Mouse (Mus musculus) macrophage (primary cell): ENCODE measurements around the gene Larp1b. TPM values are rescaled to one million over a fixed set of nuclear protein-coding genes. Genes with fewer than 3 reads are reported as not detected.

Experiments used
- H3K27ac ChIP-seq: fragments of 350-480 bp; formaldehyde crosslinking; 2 replicates; pipeline ENCODE4 v1.9.0; 2021
- H3K36me3 ChIP-seq: fragments of 350-480 bp; formaldehyde crosslinking; 2 replicates; pipeline ENCODE4 v1.9.0; 2021; ENCODE audit errors: inconsistent target
- H3K4me3 ChIP-seq: fragments of 350-480 bp; formaldehyde crosslinking; 2 replicates; pipeline ENCODE4 v1.9.0; 2021; ENCODE audit errors: inconsistent target
- H3K79me2 ChIP-seq: fragments of 350-480 bp; formaldehyde crosslinking; 2 replicates; pipeline ENCODE4 v1.9.0; 2021; ENCODE audit errors: inconsistent target
- WGBS: methylation state at CpG from one replicate; pipeline ENCODE4 v1.1.7; 2026; ENCODE audit warnings: inconsistent platforms; ENCODE audit not compliant: missing documents; 5-methylcytosine and 5-hydroxymethylcytosine counted together
- polyA plus RNA-seq: library from polyadenylated mRNA; stranded (reverse); fragments of 250-400 nt; gene quantifications from 3 replicates; pipeline ENCODE4 v1.2.4, GENCODE M21; 2018; ENCODE audit warnings: inconsistent platforms

Gene Larp1b
- polyA plus RNA-seq, 1 experiment from 2014 or later: 12.1 TPM

- Histone ChIP-seq H3K79me2 (no peaks in the 10 kb centered on the region), H3K36me3 (no peaks in the 10 kb centered on the region), H3K4me3 (no peak overlapping the region), H3K27ac (no peak overlapping the region)
- 90% methylated on average over 3 of the region's 3 CpGs for WGBS
Observed at GRCm38 (mm10) chr3:40991541-40991940, 41.9 kb downstream of the Larp1b start.

GRCm38 (mm10) chr3:40995161-40995560, 45.5 kb downstream of the Larp1b start:
- Histone ChIP-seq H3K27ac (no peak overlapping the region), H3K4me3 (no peak overlapping the region), H3K79me2 (no peaks in the 10 kb centered on the region), H3K36me3 (no peaks in the 10 kb centered on the region)
- 80% methylated on average over 1 of the region's 1 CpGs for WGBS

- WGBS: 78% methylated on average over 8 of the region's 8 CpGs
- Histone ChIP-seq H3K27ac (no peak overlapping the region), H3K79me2 (no peaks in the 10 kb centered on the region), H3K36me3 (no peaks in the 10 kb centered on the region), H3K4me3 (no peak overlapping the region)
Observed at GRCm38 (mm10) chr3:41009315-41009714, 59.7 kb downstream of the Larp1b start.

- no peak overlapping the region for H3K27ac ChIP-seq
- H3K79me2 ChIP-seq: no peaks in the 10 kb centered on the region
- 97% methylated on average over 3 of the region's 3 CpGs for WGBS
- no peaks in the 10 kb centered on the region for H3K36me3 ChIP-seq
- no peak overlapping the region for H3K4me3 ChIP-seq
Observed at GRCm38 (mm10) chr3:41009990-41010389, 60.4 kb downstream of the Larp1b start.

GRCm38 (mm10) chr3:41010701-41011100, 61.1 kb downstream of the Larp1b start:
- Histone ChIP-seq H3K27ac (no peak overlapping the region), H3K36me3 (no peaks in the 10 kb centered on the region), H3K79me2 (no peaks in the 10 kb centered on the region), H3K4me3 (no peak overlapping the region)
- WGBS: 80% methylated on average over 6 of the region's 6 CpGs

- H3K36me3 ChIP-seq: no peaks in the 10 kb centered on the region
- H3K4me3 ChIP-seq: no peak overlapping the region
- no peak overlapping the region for H3K27ac ChIP-seq
- WGBS: 96% methylated on average over 7 of the region's 7 CpGs
- no peaks in the 10 kb centered on the region for H3K79me2 ChIP-seq
Observed at GRCm38 (mm10) chr3:41012451-41012850, 62.8 kb downstream of the Larp1b start.

- H3K4me3 ChIP-seq: no peak overlapping the region
- no peaks in the 10 kb centered on the region for H3K79me2 ChIP-seq
- no peak overlapping the region for H3K27ac ChIP-seq
- H3K36me3 ChIP-seq: no peaks in the 10 kb centered on the region
- WGBS: 62% methylated on average over 6 of the region's 6 CpGs
Observed at GRCm38 (mm10) chr3:41014946-41015345, 65.3 kb downstream of the Larp1b start.

- no peaks in the 10 kb centered on the region for H3K79me2 ChIP-seq
- no peak overlapping the region for H3K4me3 ChIP-seq
- no peak overlapping the region for H3K27ac ChIP-seq
- H3K36me3 ChIP-seq: no peaks in the 10 kb centered on the region
- 90% methylated on average over 3 of the region's 3 CpGs for WGBS
Observed at GRCm38 (mm10) chr3:41018022-41018608, 68.5 kb downstream of the Larp1b start.

- 87% methylated on average over 7 of the region's 7 CpGs for WGBS
- no peak overlapping the region for H3K27ac ChIP-seq
- no peak overlapping the region for H3K4me3 ChIP-seq
- no peaks in the 10 kb centered on the region for H3K36me3 ChIP-seq
- H3K79me2 ChIP-seq: no peaks in the 10 kb centered on the region
Observed at GRCm38 (mm10) chr3:41020687-41021086, 71.1 kb downstream of the Larp1b start.

GRCm38 (mm10) chr3:41021980-41022379, 72.4 kb downstream of the Larp1b start:
- H3K79me2 ChIP-seq: no peaks in the 10 kb centered on the region
- WGBS: 84% methylated on average over 6 of the region's 6 CpGs
- H3K27ac ChIP-seq: no peak overlapping the region
- no peaks in the 10 kb centered on the region for H3K36me3 ChIP-seq
- H3K4me3 ChIP-seq: no peak overlapping the region

- no peaks in the 10 kb centered on the region for H3K36me3 ChIP-seq
- no peak overlapping the region for H3K4me3 ChIP-seq
- H3K79me2 ChIP-seq: no peaks in the 10 kb centered on the region
- no peak overlapping the region for H3K27ac ChIP-seq
- WGBS: 73% methylated on average over 1 of the region's 1 CpGs
Observed at GRCm38 (mm10) chr3:41030705-41031104, 81.1 kb downstream of the Larp1b start.

GRCm38 (mm10) chr3:41031286-41032210, 81.9 kb downstream of the Larp1b start:
- no peak overlapping the region for H3K27ac ChIP-seq
- no peaks in the 10 kb centered on the region for H3K79me2 ChIP-seq
- WGBS: 94% methylated on average over 12 of the region's 12 CpGs
- H3K36me3 ChIP-seq: no peaks in the 10 kb centered on the region
- no peak overlapping the region for H3K4me3 ChIP-seq

GRCm38 (mm10) chr3:41038297-41038916, 88.8 kb downstream of the Larp1b start:
- no peak overlapping the region for H3K27ac ChIP-seq
- H3K4me3 ChIP-seq: no peak overlapping the region
- WGBS: 47% methylated on average over 5 of the region's 5 CpGs
- no peaks in the 10 kb centered on the region for H3K79me2 ChIP-seq
- no peaks in the 10 kb centered on the region for H3K36me3 ChIP-seq

GRCm38 (mm10) chr3:41041241-41041640, 91.6 kb downstream of the Larp1b start:
- WGBS: 84% methylated on average over 5 of the region's 5 CpGs

More at GRCm38 (mm10) chr3:41041241-41041640, 91.6 kb downstream of the Larp1b start:
- H3K27ac ChIP-seq: no peak overlapping the region
- H3K79me2 ChIP-seq: no peaks in the 10 kb centered on the region
- no peak overlapping the region for H3K4me3 ChIP-seq
- no peaks in the 10 kb centered on the region for H3K36me3 ChIP-seq
